Mouse (Mus musculus) c-Kit-positive CD71-positive TER-119-negative erythroid progenitor cells, embryonic 14.5 days (primary cell): Measurements from ENCODE around the gene Epgn.

ENCODE experiments used
- DNase-seq: peaks from one replicate; pipeline ENCODE4 v3.0.0-alpha.2; 2013; ENCODE audit warnings: low read depth

Gene Epgn

DNA sequence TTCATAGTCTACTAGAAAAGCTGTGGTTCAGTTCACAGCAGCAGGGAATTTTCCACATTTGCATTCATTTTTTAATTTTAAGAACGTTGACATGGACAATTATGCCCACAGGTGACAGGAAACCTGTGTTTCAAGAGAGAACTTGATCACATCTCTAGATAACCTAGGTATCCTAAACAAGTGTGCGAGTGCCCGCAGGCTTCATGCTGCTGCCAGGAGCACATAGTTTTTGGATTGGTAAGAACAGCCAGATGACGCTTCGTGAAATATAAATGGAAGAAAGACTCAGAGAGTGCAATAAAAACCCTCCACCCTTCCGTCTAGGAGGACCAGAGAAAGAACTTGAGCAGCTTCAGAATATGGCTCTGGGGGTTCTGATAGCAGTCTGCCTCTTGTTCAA, at the start of gene Epgn:
Epgn (plus strand) TSS at position 301 of the 400 bp plus-strand sequence.
- DNase-seq: no peak

- no peak for DNase-seq
Measured at GRCm38 (mm10) chr5:90980297-90980696, 47.0 kb upstream of the Epgn start.

- DNase-seq: no peak
Measured at GRCm38 (mm10) chr5:90987605-90988004, 39.7 kb upstream of the Epgn start.

DNA sequence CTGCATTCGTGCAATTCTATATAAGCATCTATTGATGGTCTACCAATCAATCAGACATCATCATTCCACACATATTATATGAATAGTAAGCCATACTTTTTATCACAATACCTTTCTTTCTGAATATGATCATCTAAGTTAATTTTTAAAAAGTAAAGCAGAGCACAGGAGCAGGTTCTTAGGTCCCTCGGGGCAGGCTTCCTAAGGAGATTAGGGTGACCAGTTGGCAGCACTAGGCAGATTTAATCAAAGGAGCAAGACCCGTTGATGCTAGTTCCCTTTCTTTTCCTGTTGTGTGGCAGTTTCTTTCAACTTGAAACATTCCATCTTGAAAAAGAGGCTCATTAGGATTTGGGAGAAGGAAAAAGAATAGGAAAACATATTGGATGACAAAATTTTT, 39.1 kb upstream of the Epgn start:
- no peak for DNase-seq

DNA sequence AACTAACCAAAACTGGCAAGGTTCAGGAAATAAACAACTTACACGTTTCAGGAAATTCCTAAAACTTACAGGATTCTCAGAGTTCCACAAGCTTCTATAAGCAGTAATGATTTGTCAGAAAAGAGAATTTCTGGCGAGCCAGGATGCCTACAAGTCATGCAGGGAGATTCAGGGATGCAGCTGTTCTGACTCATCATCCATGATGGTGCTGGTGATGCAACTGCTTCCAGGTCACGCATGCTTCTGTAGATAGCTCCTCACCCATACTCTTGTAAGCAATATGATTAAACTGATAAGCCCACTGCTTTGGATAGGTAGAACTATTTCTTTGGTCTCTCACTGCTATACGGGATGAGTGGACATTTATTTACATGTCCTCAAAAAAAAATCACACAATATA, 38.7 kb upstream of the Epgn start:
- DNase-seq: no peak

- no peak for DNase-seq
Measured at GRCm38 (mm10) chr5:90999942-91000341, 27.3 kb upstream of the Epgn start.

GRCm38 (mm10) chr5:91015216-91015615, 12.0 kb upstream of the Epgn start:
- DNase-seq: no peak

- no peak for DNase-seq
Measured at GRCm38 (mm10) chr5:91023114-91023513, 4.2 kb upstream of the Epgn start.

DNA sequence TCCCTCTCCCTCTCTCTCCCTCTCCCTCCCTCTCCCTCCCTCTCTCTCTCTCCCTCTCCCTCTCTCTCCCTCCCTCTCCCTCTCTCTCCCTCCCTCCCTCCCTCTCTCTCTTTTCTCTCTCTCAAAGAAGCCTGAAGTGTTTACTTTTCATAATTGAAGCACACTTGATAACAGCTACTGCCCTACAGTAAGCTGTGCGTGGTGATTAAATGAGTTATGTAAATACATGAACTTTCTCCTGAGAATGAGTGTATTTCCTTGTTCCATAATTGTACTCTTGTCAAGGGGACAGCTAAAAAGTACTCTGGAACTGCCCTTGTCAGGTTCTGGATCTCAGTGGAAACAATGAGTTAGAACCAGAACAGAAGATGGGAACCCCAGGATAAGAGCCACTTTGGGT, 576 bp downstream of the Epgn start:
- no peak for DNase-seq

DNA sequence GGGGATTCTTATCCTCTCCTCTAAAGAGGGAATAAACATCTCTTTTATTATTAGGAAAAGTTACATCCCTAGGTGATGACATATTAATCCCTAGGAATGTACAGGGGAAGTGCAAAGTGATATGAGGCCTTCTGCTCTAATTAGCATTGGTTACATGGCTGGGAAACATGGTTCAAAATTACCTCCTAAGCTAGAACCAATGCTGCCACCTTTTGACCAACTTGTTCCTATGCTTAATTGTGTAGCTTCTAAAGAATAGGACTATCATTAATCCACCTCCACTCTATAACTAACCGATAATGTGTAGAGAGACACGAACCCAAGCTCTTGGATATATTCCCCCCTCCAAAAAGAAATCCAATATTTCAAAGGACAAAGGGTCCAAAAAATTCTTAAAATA, 3.4 kb downstream of the Epgn start:
- DNase-seq: no peak

DNA sequence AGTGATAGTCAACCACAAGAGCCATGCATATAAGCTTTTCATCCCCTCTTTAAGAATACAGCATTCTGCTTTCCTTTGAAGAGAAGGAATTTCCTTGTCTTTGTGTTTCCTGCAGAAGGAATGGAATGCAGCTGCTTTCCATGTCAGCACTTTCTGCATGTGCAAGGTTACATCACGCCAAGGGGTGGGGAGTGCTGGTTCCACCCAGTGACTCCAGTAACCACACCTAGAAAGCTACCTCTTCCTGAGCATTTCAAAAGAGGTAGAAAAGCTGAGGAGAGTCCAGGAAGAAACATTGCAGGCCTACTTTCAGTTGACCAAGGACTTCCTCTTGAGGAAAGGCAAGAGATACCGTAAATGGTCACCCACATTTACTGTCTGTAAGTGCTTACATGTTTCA, 8.1 kb downstream of the Epgn start:
- DNase-seq: no peak

DNA sequence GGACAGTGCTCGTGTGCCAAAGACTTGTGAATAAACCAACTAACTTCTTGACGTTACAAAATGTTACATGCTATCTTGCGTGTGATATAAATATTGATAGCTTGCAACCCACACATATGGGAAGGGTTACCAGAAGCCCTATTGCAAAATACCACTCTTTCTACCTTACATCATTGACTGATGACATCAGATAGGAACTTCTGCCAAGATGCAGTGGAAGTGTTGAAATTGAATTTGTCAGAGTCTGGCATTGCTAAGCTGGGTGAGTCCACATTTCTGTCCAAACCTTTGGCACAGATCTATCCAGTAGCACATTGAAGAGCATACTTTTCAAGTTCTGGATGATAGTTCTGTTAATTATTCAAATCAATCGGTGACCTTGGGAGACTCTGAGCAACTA, 9.4 kb downstream of the Epgn start:
- DNase-seq: no peak

- no peak for DNase-seq
Measured at GRCm38 (mm10) chr5:91037756-91038155, 10.5 kb downstream of the Epgn start.

GRCm38 (mm10) chr5:91038547-91038946, 11.3 kb downstream of the Epgn start:
- DNase-seq: no peak

GRCm38 (mm10) chr5:91038963-91039362, 11.7 kb downstream of the Epgn start:
- no peak for DNase-seq

GRCm38 (mm10) chr5:91047987-91048386, 20.7 kb downstream of the Epgn start:
- DNase-seq: no peak

GRCm38 (mm10) chr5:91048397-91048796, 21.1 kb downstream of the Epgn start:
- DNase-seq: no peak

- DNase-seq: no peak
Measured at GRCm38 (mm10) chr5:91072340-91072739, 45.1 kb downstream of the Epgn start.

- no peak for DNase-seq
Measured at GRCm38 (mm10) chr5:91073626-91074025, 46.4 kb downstream of the Epgn start.

DNA sequence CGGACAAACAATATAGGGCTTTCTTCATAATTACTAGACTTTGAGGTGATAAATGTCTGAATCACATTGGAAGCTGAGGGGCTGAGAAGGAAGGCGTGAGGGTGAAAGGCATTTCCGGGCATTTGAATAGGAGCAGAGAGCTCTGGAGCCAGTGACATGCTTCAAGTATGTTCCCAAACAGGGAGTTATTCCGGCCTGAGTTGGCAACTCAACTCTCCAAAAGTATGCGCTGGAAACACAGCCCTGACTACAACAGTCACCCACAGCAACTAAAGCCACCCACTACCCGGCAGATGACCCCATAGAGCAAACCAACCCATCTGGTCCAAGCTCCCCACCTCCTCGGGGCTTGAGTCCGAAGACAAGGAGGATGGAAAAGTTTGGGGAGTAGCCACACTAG, 46.8 kb downstream of the Epgn start:
- DNase-seq: no peak

DNA sequence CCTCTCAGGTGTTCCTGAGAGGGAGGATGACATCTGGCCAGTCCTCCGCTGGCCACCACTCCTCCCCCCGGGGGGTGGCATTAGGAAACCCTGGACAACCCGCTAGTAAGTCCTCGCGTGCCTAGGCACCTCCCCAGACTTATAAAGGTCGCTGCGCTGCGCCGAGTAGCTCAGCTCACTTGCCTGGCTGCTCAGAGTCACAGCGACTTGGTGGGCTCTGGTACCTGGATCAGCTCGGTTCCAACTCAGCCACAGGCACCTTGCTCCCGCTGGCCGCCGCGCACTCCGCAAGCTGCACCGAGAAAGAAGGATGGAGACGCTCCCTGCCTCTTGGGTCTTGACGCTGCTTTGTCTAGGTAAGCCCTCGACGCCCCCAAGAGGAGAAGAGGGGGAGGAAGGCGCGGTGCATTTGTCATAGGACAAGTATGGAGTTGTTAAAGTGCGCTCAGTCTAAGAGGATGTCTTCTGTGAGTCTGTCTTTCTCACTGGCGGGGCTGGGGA, 47.2 kb downstream of the Epgn start, which contains the start of gene Ereg:
Ereg (plus strand) TSS at position 173 of the 501 bp plus-strand sequence.
- DNase-seq: no peak

GRCm38 (mm10) chr5:91075021-91075420, 47.8 kb downstream of the Epgn start:
- no peak for DNase-seq

GRCm38 (mm10) chr5:91083016-91083415, 55.8 kb downstream of the Epgn start:
- DNase-seq: no peak
